Mouse (Mus musculus) hindbrain, embryonic 16.5 days (tissue): ENCODE measurements around the gene Dctpp1. TPM values are rescaled to one million over a fixed set of nuclear protein-coding genes. Genes with fewer than 3 reads are reported as not detected.

ENCODE experiments used
- ATAC-seq: fragments of 200-750 bp; cut with Nextera tagmentation; 2 replicates; pipeline ENCODE4 v1.8.0; 2017; ENCODE audit warnings: moderate TSS enrichment, moderate library complexity
- H3K27ac ChIP-seq: fragments of 300-500 bp; sonication (generic); 2 replicates; pipeline ENCODE4 v1.5.1; 2014; ENCODE audit warnings: low read depth, mild to moderate bottlenecking, control low read depth, low read length, moderate library complexity
- H3K27me3 ChIP-seq: fragments of 300-500 bp; sonication (generic); replicated peaks from 2 replicates; pipeline ENCODE4 v1.6.1; 2014; ENCODE audit warnings: low read length; ENCODE audit not compliant: control insufficient read depth, insufficient read depth
- H3K36me3 ChIP-seq: fragments of 300-500 bp; sonication (generic); 2 replicates; pipeline ENCODE4 v1.6.1; 2014; ENCODE audit warnings: mild to moderate bottlenecking, low read length, moderate library complexity, mixed read lengths; ENCODE audit not compliant: control insufficient read depth, insufficient read depth
- H3K4me1 ChIP-seq: fragments of 300-500 bp; sonication (generic); 2 replicates; pipeline ENCODE4 v1.6.1; 2014; ENCODE audit warnings: low read depth, low read length; ENCODE audit not compliant: control insufficient read depth, insufficient read depth
- H3K4me2 ChIP-seq: fragments of 300-500 bp; sonication (generic); 2 replicates; pipeline ENCODE4 v1.6.1; 2014; ENCODE audit warnings: mild to moderate bottlenecking, low read length, control low read depth, moderate library complexity
- H3K4me3 ChIP-seq: fragments of 300-500 bp; sonication (generic); 2 replicates; pipeline ENCODE4 v1.5.1; 2014; ENCODE audit warnings: mild to moderate bottlenecking, low read length, control low read depth, moderate library complexity
- H3K9ac ChIP-seq: fragments of 300-500 bp; sonication (generic); 2 replicates; pipeline ENCODE4 v1.6.1; 2014; ENCODE audit warnings: low read depth, mild to moderate bottlenecking, control low read depth, low read length, moderate library complexity
- H3K9me3 ChIP-seq: fragments of 300-500 bp; sonication (generic); 2 replicates; pipeline ENCODE4 v1.6.1; 2014; ENCODE audit warnings: mild to moderate bottlenecking, low read length, moderate library complexity; ENCODE audit not compliant: control insufficient read depth
- WGBS: fragments of 180-500 bp; shearing (Covaris S2); extraction: QIAGEN DNeasy Blood & Tissue Kit; methylation state at CpG from one replicate; pipeline ENCODE4 v1.1.7; 2014; 5-methylcytosine and 5-hydroxymethylcytosine counted together
- polyA plus RNA-seq: library from polyadenylated mRNA; unstranded; fragments of >200 nt; fragmentation: Nextera tagmentation; extraction: Ambion mirVana; gene quantifications from 2 replicates; pipeline ENCODE4 v1.2.1, GENCODE M21; 2015

The Dctpp1 gene
- polyA plus RNA-seq = 118 and 122 TPM in 2 replicates

DNA sequence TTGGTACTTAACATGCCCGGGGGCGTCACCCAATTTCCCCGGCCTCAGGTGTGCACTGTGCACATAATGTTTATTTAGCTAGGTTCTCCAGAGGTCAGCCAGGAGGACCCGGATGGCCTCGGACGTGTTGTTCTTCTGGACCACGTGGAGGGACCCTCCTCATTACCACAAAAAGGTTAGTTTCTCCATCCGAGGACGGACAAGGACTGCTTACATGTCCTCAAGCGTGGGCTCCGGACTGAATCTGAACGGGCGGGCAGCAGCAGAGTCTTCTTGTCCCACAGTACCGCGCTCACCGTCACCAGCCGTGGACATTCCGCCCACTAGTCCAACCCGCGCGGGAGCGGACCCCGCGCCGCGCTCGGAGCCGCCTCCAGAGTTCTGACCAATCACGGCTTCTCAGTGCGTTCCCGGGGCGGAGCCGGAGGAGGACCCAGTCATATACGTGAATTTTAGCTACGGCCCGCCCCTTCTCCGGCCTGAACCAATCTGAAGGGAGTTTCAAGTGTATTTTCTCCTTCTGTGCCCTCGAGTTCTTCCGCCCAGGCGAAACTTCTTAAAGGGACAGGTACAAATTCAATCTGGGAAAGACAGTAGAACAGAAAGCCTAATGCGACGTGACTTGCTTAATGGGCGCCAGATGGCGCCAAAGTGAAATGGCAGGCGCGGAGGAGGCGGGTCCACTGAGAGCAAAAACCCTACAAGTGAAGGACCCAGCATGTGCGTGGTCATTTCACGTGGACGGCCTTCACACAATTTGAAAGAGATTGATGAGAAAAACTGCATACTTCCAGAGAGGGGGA is at the start of gene Dctpp1:
Gene Dctpp1 (minus strand): TSS at position 401 of the 803 bp plus-strand sequence.
- H3K9ac ChIP-seq = peak within 1 kb of the TSS; percentile 77
- ATAC-seq = peak; percentile 99
- no peaks in the 10 kb centered on the region for H3K9me3 ChIP-seq
- peak within 1 kb of the TSS; percentile 44; the same call in 1 of the 2 replicates for H3K27ac ChIP-seq
- peak within 1 kb of the TSS; percentile 80 for H3K4me3 ChIP-seq
- no peaks in the 10 kb centered on the region for H3K27me3 ChIP-seq
- H3K36me3 ChIP-seq = no peaks in the 10 kb centered on the region
- WGBS = under 1% methylated on average over 50 of the region's 50 CpGs
- H3K4me1 ChIP-seq = peaks cover 10% of the 10 kb centered on the region
- peak within 1 kb of the TSS; percentile 91 for H3K4me2 ChIP-seq

DNA sequence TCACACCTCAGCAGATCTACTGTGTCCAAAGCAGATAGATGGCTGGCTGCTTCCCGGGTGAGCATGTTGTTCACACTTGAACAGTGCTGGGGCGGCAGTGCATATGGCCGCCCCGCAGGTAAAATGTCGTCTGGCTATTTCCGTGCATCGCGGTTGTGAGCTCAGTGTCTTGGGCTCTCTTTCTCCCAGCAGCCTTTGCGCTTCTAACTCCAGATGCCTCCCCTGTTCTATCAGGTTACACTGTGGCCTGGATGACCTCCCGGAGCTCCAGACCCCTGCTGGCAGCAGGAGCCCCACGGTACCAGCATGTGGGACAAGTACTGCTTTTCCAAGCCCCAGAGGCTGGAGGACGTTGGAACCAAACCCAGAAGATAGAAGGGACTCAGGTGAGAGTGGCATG is 49.4 kb upstream of the Dctpp1 start:
- 77% methylated on average over 12 of the region's 12 CpGs for WGBS
- no peak for ATAC-seq
- Histone ChIP-seq H3K27me3 (no peaks in the 10 kb centered on the region), H3K4me3 (no peak overlapping the region), H3K9ac (no peak overlapping the region), H3K36me3 (no peaks in the 10 kb centered on the region), H3K27ac (no peak overlapping the region), H3K4me2 (no peak overlapping the region), H3K9me3 (no peaks in the 10 kb centered on the region), H3K4me1 (no peaks in the 10 kb centered on the region)

DNA sequence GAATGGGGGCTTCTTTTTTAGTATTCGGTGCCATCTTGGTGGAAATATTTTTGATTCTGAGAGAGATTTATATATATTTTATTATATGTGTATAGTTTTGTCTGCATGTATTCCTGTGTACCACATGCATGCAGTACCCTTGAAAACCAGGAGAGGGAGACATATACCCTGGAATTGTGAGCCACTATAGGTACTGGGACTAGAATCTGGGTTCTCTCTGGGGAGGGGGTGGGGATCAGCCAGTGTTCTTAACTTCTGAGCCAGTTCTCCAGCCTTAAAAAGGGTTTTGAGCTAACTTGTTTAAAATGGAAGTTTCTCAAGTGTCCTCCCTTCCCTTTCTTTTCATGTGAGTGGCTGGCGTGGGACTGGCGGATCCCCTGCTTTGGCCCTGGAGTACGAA is 48.4 kb upstream of the Dctpp1 start:
- no peaks in the 10 kb centered on the region for H3K36me3 ChIP-seq
- H3K27me3 ChIP-seq = no peaks in the 10 kb centered on the region
- H3K4me1 ChIP-seq = no peaks in the 10 kb centered on the region
- H3K9me3 ChIP-seq = no peaks in the 10 kb centered on the region
- 69% methylated on average over 4 of the region's 4 CpGs for WGBS
- no peak overlapping the region for H3K4me3 ChIP-seq
- H3K27ac ChIP-seq = no peak overlapping the region
- H3K9ac ChIP-seq = no peak overlapping the region
- no peak overlapping the region for H3K4me2 ChIP-seq
- peak; percentile 56; the same call in 1 of the 2 replicates for ATAC-seq

DNA sequence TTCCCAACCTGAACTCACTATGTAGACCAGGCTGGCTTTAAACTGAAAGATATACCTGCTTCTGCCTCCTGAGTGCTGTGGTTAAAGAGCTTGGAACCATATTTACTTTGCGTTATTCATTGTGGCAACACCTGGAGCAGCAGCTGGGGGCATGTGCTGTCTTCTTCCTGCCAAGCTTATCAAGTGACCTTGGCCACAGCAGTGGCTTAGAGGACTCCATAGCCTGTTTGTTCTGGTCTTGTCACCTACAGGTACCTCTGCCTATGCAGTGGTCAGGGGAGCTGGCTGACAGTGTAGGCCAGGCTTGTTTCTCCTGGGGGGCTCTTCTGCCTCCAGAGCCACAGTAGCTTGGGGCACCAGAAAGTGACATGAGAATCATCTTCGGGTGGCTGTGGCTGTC is 47.9 kb upstream of the Dctpp1 start:
- H3K9ac ChIP-seq = no peak overlapping the region
- 77% methylated on average over 2 of the region's 2 CpGs for WGBS
- no peak overlapping the region for H3K27ac ChIP-seq
- H3K4me3 ChIP-seq = no peak overlapping the region
- H3K4me1 ChIP-seq = no peaks in the 10 kb centered on the region
- ATAC-seq = no peak
- H3K27me3 ChIP-seq = no peaks in the 10 kb centered on the region
- no peaks in the 10 kb centered on the region for H3K9me3 ChIP-seq
- no peaks in the 10 kb centered on the region for H3K36me3 ChIP-seq
- H3K4me2 ChIP-seq = no peak overlapping the region

DNA sequence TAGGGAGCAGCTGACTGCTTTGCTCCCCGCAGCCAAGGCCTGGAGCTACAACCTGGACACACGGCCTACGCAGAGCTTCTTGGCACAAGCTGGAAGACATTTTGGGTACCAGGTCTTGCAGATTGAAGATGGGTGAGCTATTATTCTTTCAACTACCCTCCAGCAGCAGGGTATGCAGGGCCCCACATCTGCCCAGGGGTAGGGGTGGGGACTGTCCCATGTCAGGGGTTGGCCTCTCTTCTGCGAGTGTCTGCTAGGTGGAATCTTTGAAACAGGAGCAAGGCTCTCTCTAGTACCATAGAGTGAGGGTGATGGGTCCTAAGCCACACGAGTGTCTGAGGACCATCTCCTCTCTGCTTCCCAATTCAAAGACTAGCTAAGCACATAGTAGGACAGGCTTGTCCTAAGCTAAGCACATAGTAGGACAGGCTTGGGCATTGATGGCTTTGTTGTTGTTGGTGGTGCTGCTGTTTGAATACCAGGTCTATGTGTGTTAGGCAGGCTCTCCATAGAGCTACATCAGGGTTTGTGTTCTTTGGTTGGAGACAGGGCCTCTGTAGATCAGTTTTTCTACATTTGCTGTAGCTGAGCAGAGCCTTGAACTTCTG is 37.2 kb upstream of the Dctpp1 start:
- WGBS = 97% methylated on average over 4 of the region's 5 CpGs
- H3K27ac ChIP-seq = no peak overlapping the region
- no peaks in the 10 kb centered on the region for H3K36me3 ChIP-seq
- no peaks in the 10 kb centered on the region for H3K27me3 ChIP-seq
- H3K9ac ChIP-seq = no peak overlapping the region
- no peaks in the 10 kb centered on the region for H3K4me1 ChIP-seq
- no peaks in the 10 kb centered on the region for H3K9me3 ChIP-seq
- no peak overlapping the region for H3K4me2 ChIP-seq
- ATAC-seq = no peak
- no peak overlapping the region for H3K4me3 ChIP-seq

DNA sequence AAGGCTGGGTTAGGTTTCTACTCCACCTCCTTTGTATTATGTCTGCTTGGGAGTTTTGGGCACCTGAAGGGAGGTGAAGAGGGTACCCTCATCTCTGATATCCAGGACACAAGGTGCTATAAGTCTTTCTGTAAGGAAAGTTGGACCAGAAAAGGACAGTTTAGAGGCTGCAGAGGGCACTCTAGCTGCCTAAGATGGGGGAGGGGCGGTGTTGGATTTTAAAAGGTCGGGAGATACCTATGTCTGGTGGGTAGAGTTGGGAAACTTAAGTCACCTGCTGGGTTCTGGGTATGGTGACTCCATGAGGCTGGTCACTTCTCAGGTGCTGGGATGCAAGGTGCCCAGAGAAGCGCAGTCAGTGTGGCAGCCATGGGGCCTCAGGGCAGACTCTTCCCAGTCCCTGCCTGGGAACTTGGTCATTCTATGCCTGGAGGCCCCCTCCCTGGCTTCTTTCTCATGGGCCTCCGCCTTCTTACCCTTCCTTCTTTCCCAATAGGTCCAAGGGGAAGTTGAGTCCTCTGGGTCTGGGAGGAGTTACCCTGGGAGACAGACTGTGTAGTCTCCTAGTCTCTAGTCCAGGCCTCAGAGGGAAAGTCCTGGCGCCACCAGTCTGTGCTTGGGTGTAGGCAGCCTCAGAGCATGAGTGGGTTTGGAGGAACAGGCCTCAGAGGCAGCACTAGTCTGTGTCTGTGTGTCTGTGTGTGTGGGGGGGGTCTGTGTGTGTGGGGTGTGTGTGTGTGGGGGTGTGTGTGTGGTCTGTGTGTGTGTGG is 36.5 kb upstream of the Dctpp1 start:
- no peaks in the 10 kb centered on the region for H3K9me3 ChIP-seq
- no peak overlapping the region for H3K27ac ChIP-seq
- H3K4me3 ChIP-seq = no peak overlapping the region
- ATAC-seq = no peak
- no peaks in the 10 kb centered on the region for H3K36me3 ChIP-seq
- H3K4me1 ChIP-seq = no peaks in the 10 kb centered on the region
- no peak overlapping the region for H3K9ac ChIP-seq
- no peak overlapping the region for H3K4me2 ChIP-seq
- no peaks in the 10 kb centered on the region for H3K27me3 ChIP-seq
- WGBS = 86% methylated on average over 5 of the region's 5 CpGs

DNA sequence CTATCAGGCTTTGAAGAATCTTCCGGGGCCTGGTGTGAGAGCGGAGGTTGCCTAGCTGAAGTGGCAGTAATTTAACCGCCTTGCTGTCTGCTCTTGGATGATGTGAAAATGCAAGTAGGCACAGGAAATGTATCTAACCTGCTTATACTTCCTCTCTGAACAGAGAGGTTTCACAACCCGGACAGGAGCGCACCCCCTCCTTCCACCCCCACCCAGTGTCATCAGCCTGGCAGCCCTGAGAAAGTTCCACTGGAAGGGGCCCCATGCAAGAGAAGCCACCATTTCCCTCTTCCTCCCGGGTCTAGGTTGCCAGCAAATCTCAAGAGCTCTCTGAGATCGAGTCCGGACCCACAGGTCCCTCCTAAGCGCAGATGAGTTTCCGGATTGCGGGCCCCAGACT is 35.6 kb upstream of the Dctpp1 start, which contains the start of gene Itgal:
Gene Itgal (plus strand): TSS at position 163 of the 400 bp plus-strand sequence.
- Histone ChIP-seq H3K9ac (no peak within 1 kb of the TSS), H3K4me1 (no peaks in the 10 kb centered on the region), H3K4me2 (no peak within 1 kb of the TSS), H3K4me3 (no peak within 1 kb of the TSS), H3K27me3 (no peaks in the 10 kb centered on the region; the same call in 1 of the 2 replicates), H3K9me3 (no peaks in the 10 kb centered on the region), H3K36me3 (no peaks in the 10 kb centered on the region), H3K27ac (no peak within 1 kb of the TSS)
- ATAC-seq = no peak
- 87% methylated on average over 11 of the region's 11 CpGs for WGBS

DNA sequence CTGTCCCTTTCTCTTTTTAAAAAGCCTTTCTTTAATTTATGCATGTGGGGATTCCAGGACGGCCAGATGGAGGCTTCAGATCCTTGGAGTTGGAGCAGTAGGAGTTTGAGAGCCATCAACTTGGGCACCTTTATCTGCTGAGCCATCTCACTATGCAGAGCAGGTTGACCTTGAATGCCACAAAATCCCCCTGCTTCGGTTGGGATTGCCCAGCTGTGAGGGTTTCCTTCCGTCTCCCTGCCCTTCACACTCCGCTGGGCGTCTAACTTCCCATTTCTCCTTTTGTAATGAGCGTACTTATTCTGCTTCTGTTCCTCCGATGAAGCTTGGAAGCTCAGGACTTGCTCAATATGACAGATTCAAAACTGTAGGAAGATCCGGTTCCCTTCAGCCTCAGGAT is 29.6 kb upstream of the Dctpp1 start:
- no peaks in the 10 kb centered on the region for H3K4me1 ChIP-seq
- H3K9ac ChIP-seq = no peak overlapping the region
- H3K36me3 ChIP-seq = no peaks in the 10 kb centered on the region
- H3K9me3 ChIP-seq = peaks cover 8% of the 10 kb centered on the region
- H3K4me3 ChIP-seq = no peak overlapping the region
- H3K27ac ChIP-seq = no peak overlapping the region
- 59% methylated on average over 8 of the region's 8 CpGs for WGBS
- ATAC-seq = no peak
- no peak overlapping the region for H3K4me2 ChIP-seq
- no peaks in the 10 kb centered on the region; the same call in 1 of the 2 replicates for H3K27me3 ChIP-seq

DNA sequence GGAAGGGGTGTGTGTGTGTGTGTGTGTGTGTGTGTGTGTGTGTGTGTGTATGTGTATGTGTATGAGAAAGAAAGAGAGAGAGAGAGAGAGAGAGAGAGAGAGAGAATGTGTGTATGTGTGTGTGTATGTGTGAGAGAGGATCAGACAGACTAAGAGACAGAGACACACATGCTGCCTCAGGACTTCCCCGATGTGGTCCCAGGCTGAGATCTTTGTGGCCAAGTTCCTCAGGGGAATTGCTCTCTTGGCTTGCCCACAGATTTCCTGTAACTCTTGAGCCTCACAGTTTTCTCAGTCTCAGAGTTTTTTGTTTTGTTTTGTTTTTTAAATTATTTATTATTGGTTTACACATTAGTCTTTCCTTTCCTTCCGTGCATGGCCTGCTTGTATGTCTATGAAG is 28.8 kb upstream of the Dctpp1 start:
- Histone ChIP-seq H3K9ac (no peak overlapping the region), H3K4me1 (no peaks in the 10 kb centered on the region), H3K36me3 (no peaks in the 10 kb centered on the region), H3K9me3 (peaks cover 8% of the 10 kb centered on the region), H3K27me3 (no peaks in the 10 kb centered on the region; the same call in 1 of the 2 replicates), H3K4me2 (no peak overlapping the region), H3K4me3 (no peak overlapping the region), H3K27ac (no peak overlapping the region)
- 85% methylated on average over 2 of the region's 2 CpGs for WGBS
- no peak for ATAC-seq
